Mouse (Mus musculus) E14TG2a.4 (cell line): ENCODE results near the gene Mme.

Experiments
- CTCF ChIP-seq: conservative IDR thresholded peaks from 2 replicates; pipeline ENCODE4 v1.5.1; 2014; ENCODE audit warnings: low read length
- NANOG ChIP-seq: IDR thresholded peaks from 2 replicates; pipeline ENCODE4 v1.6.1; 2014; ENCODE audit warnings: borderline replicate concordance, low read length, mixed read lengths
- POU5F1 ChIP-seq: IDR thresholded peaks from 2 replicates; pipeline ENCODE4 v1.6.1; 2014; ENCODE audit warnings: low read length, borderline replicate concordance

GRCm38 (mm10) chr3:63411006-63411405 is 169.7 kb downstream of the Mme start:
- TF ChIP-seq CTCF (no peak), NANOG (no peak), POU5F1 (no peak)
